Mouse (Mus musculus) midbrain, embryonic 12.5 days (tissue): ENCODE results near the gene Gm7735. TPM values are rescaled to one million over a fixed set of nuclear protein-coding genes. Genes with fewer than 3 reads are reported as not detected.
"Not testable (repeated sequence)": the region's sequence is repeated elsewhere in the genome, so short reads cannot be mapped to it uniquely, and the experiment has no call there.

Experiments
- ATAC-seq: fragments of 200-750 bp; cut with Nextera tagmentation; 2 replicates; pipeline ENCODE4 v1.8.0; 2017; ENCODE audit warnings: low read depth, moderate TSS enrichment, moderate library complexity; ENCODE audit not compliant: low FRiP score
- H3K27ac ChIP-seq: fragments of 300-500 bp; sonication (generic); replicated peaks from 2 replicates; pipeline ENCODE4 v1.5.1; 2016; ENCODE audit warnings: mild to moderate bottlenecking
- H3K27me3 ChIP-seq: fragments of 300-500 bp; sonication (generic); 2 replicates; pipeline ENCODE4 v1.6.1; 2016; ENCODE audit warnings: mild to moderate bottlenecking
- H3K36me3 ChIP-seq: fragments of 300-500 bp; sonication (generic); 2 replicates; pipeline ENCODE4 v1.6.1; 2016
- H3K4me1 ChIP-seq: fragments of 300-500 bp; sonication (generic); 2 replicates; pipeline ENCODE4 v1.6.1; 2016
- H3K4me2 ChIP-seq: fragments of 300-500 bp; sonication (generic); replicated peaks from 2 replicates; pipeline ENCODE4 v1.6.1; 2016; ENCODE audit warnings: mild to moderate bottlenecking, moderate library complexity
- H3K4me3 ChIP-seq: fragments of 300-500 bp; sonication (generic); 2 replicates; pipeline ENCODE4 v1.5.1; 2016; ENCODE audit warnings: mild to moderate bottlenecking
- H3K9ac ChIP-seq: fragments of 300-500 bp; sonication (generic); replicated peaks from 2 replicates; pipeline ENCODE4 v1.6.1; 2016; ENCODE audit warnings: mild to moderate bottlenecking, moderate library complexity
- H3K9me3 ChIP-seq: fragments of 300-500 bp; sonication (generic); 2 replicates; pipeline ENCODE4 v1.6.1; 2016; ENCODE audit warnings: mild to moderate bottlenecking
- WGBS: fragments of 180-500 bp; shearing (Covaris S2); methylation state at CpG from one replicate; pipeline ENCODE4 v1.1.7; 2016; 5-methylcytosine and 5-hydroxymethylcytosine counted together
- polyA plus RNA-seq: library from polyadenylated mRNA; unstranded; fragments of >200 nt; fragmentation: Nextera tagmentation; extraction: Ambion mirVana; gene quantifications from 2 replicates; pipeline ENCODE4 v1.2.1, GENCODE M21; 2016

Gm7735 gene
- polyA plus RNA-seq: not detected in 2 replicates

GRCm38 (mm10) chr16:89169190-89169589 lies at the start of gene Gm7735:
Gm7735 (plus strand) TSS chr16:89169490.
- not testable (repeated sequence) for H3K4me2 ChIP-seq, H3K36me3 ChIP-seq, H3K27ac ChIP-seq, ATAC-seq, H3K9ac ChIP-seq, H3K4me3 ChIP-seq, H3K27me3 ChIP-seq, H3K4me1 ChIP-seq, H3K9me3 ChIP-seq

- H3K4me1 ChIP-seq: no peaks in the 10 kb centered on the region
- no peak within 1 kb of the TSS for H3K4me3 ChIP-seq
- no peak within 1 kb of the TSS for H3K9ac ChIP-seq
- H3K27ac ChIP-seq: no peak within 1 kb of the TSS
- ATAC-seq: no peak
- no peaks in the 10 kb centered on the region for H3K36me3 ChIP-seq
- H3K27me3 ChIP-seq: no peaks in the 10 kb centered on the region
- no peak within 1 kb of the TSS for H3K4me2 ChIP-seq
- no peaks in the 10 kb centered on the region for H3K9me3 ChIP-seq
- 95% methylated on average over 1 of the region's 1 CpGs for WGBS
Observed at GRCm38 (mm10) chr16:89140551-89140950, 28.7 kb upstream of the Gm7735 start, which contains the start of gene Gm6358. Gm6358 (plus strand) TSS chr16:89140851.

GRCm38 (mm10) chr16:89150786-89151185 lies 18.5 kb upstream of the Gm7735 start, which contains the start of gene Gm10061:
Gm10061 (plus strand) TSS chr16:89151086.
- Histone ChIP-seq H3K9me3 (no peaks in the 10 kb centered on the region; the same call in 1 of the 2 replicates), H3K4me1 (no peaks in the 10 kb centered on the region), H3K27me3 (no peaks in the 10 kb centered on the region), H3K27ac (no peak within 1 kb of the TSS), H3K4me2 (no peak within 1 kb of the TSS), H3K4me3 (no peak within 1 kb of the TSS), H3K9ac (no peak within 1 kb of the TSS), H3K36me3 (no peaks in the 10 kb centered on the region)
- no peak for ATAC-seq
- 89% methylated on average over 1 of the region's 1 CpGs for WGBS

- no peak for ATAC-seq
- no peak within 1 kb of the TSS for H3K4me3 ChIP-seq
- no peak within 1 kb of the TSS for H3K9ac ChIP-seq
- no peak within 1 kb of the TSS for H3K4me2 ChIP-seq
- no peaks in the 10 kb centered on the region for H3K36me3 ChIP-seq
- H3K9me3 ChIP-seq: no peaks in the 10 kb centered on the region
- H3K27ac ChIP-seq: no peak within 1 kb of the TSS
- no peaks in the 10 kb centered on the region for H3K27me3 ChIP-seq
- WGBS: 85% methylated on average over 4 of the region's 4 CpGs
- H3K4me1 ChIP-seq: no peaks in the 10 kb centered on the region
Observed at GRCm38 (mm10) chr16:89157652-89158051, 11.6 kb upstream of the Gm7735 start, which contains the start of gene Gm9789. Gm9789 (plus strand) TSS chr16:89157952.

GRCm38 (mm10) chr16:89174435-89174834 lies 5.1 kb downstream of the Gm7735 start, which contains the start of gene 1110057P08Rik:
1110057P08Rik (plus strand) TSS chr16:89174735.
- Histone ChIP-seq H3K27ac (no peak within 1 kb of the TSS), H3K27me3 (no peaks in the 10 kb centered on the region), H3K9ac (no peak within 1 kb of the TSS), H3K4me1 (no peaks in the 10 kb centered on the region), H3K4me2 (no peak within 1 kb of the TSS), H3K4me3 (no peak within 1 kb of the TSS), H3K36me3 (no peaks in the 10 kb centered on the region), H3K9me3 (no peaks in the 10 kb centered on the region)
- WGBS: 84% methylated on average over 2 of the region's 2 CpGs
- ATAC-seq: no peak

GRCm38 (mm10) chr16:89188621-89189020 lies 19.3 kb downstream of the Gm7735 start:
- Histone ChIP-seq H3K9ac (no peak overlapping the region), H3K4me2 (no peak overlapping the region), H3K36me3 (no peaks in the 10 kb centered on the region), H3K27ac (no peak overlapping the region), H3K9me3 (no peaks in the 10 kb centered on the region), H3K4me3 (no peak overlapping the region), H3K4me1 (no peaks in the 10 kb centered on the region), H3K27me3 (no peaks in the 10 kb centered on the region)
- WGBS: 86% methylated on average over 4 of the region's 4 CpGs
- ATAC-seq: no peak

GRCm38 (mm10) chr16:89205561-89205960 lies 36.3 kb downstream of the Gm7735 start, which contains the start of gene Krtap20-2:
Krtap20-2 (plus strand) TSS chr16:89205861.
- Histone ChIP-seq H3K36me3 (no peaks in the 10 kb centered on the region), H3K4me1 (no peaks in the 10 kb centered on the region), H3K9ac (no peak within 1 kb of the TSS), H3K4me2 (no peak within 1 kb of the TSS), H3K4me3 (no peak within 1 kb of the TSS), H3K27me3 (no peaks in the 10 kb centered on the region), H3K9me3 (no peaks in the 10 kb centered on the region), H3K27ac (no peak within 1 kb of the TSS)
- no peak for ATAC-seq
- WGBS: 81% methylated on average over 1 of the region's 1 CpGs

Other genes starting within 250 kb of the Gm7735 start
- gene Krtap19-9b, start 237.2 kb upstream of the Gm7735 start, polyA plus RNA-seq: not detected in 2 replicates
- gene Krtap16-3, start 206.6 kb upstream of the Gm7735 start, polyA plus RNA-seq: not detected in 2 replicates
- not detected in 2 replicates for gene Krtap22-2, start 158.7 kb upstream of the Gm7735 start, polyA plus RNA-seq
- not detected in 2 replicates for gene Gm10229, start 154.2 kb upstream of the Gm7735 start, polyA plus RNA-seq
- not detected in 2 replicates for gene Krtap6-1, start 137.8 kb upstream of the Gm7735 start, polyA plus RNA-seq
- not detected in 2 replicates for gene Gm10228, start 128.0 kb upstream of the Gm7735 start, polyA plus RNA-seq
- not detected in 2 replicates for gene Krtap6-5, start 121.6 kb upstream of the Gm7735 start, polyA plus RNA-seq
- gene 1110025L11Rik, start 105.5 kb upstream of the Gm7735 start, polyA plus RNA-seq: not detected in 2 replicates
- gene Krtap6-3, start 85.5 kb upstream of the Gm7735 start, polyA plus RNA-seq: not detected in 2 replicates
- gene Gm6358, start 28.6 kb upstream of the Gm7735 start, polyA plus RNA-seq: not detected in 2 replicates
- gene Gm10061, start 18.4 kb upstream of the Gm7735 start, polyA plus RNA-seq: not detected in 2 replicates
- gene Gm9789, start 11.5 kb upstream of the Gm7735 start, polyA plus RNA-seq: not detected in 2 replicates
- gene 1110057P08Rik, start 5.2 kb downstream of the Gm7735 start, polyA plus RNA-seq: not detected in 2 replicates
- gene Krtap20-2, start 36.4 kb downstream of the Gm7735 start, polyA plus RNA-seq: not detected in 2 replicates
- not detected in 2 replicates for gene Krtap21-1, start 234.4 kb downstream of the Gm7735 start, polyA plus RNA-seq